Mouse (Mus musculus): ENCODE measurements around the gene C2cd5. TPM values are rescaled to one million over a fixed set of nuclear protein-coding genes. Genes with fewer than 3 reads are reported as not detected.

C2cd5 gene
- polyA plus RNA-seq, 1 experiment from 2014 or later = 32.7 TPM

DNA sequence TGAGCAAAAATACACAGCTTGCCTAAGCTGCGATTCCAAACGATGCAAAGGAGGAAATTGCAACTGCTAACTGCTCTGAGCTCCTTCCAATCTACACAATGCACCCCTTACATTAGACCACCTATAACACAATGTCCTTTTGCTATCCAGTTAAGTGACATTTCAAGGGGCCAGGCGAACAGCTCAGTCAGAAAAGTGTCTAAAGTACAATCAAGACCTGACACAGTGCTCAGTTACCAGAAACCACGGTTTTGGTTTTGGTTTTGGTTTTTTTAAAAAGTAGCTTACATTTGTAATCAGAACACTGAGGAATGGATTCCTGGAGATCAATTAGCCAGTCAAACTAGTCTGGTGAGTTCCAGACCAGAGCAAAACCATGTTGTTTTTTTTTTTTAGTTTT is 20.8 kb downstream of the C2cd5 start:
- H3K9me3 ChIP-seq (ENCODE audit: control insufficient read depth, low read depth, low read length) = no peaks in the 10 kb centered on the region
- no peak overlapping the region for H3K4me3 ChIP-seq (ENCODE audit: low read depth, low read length)
- peaks cover 14% of the 10 kb centered on the region for H3K36me3 ChIP-seq (ENCODE audit: control insufficient read depth, insufficient read depth, low read length)
- H3K4me1 ChIP-seq (ENCODE audit: control insufficient read depth, insufficient read depth, low read length) = no peaks in the 10 kb centered on the region
- 63% methylated on average over 4 of the region's 4 CpGs for WGBS
- H3K27ac ChIP-seq (ENCODE audit: low read length) = no peak overlapping the region
- ATAC-seq (ENCODE audit: insufficient number of reproducible peaks, insufficient read depth, low FRiP score, low read depth) = no peak
- H3K27me3 ChIP-seq (ENCODE audit: control insufficient read depth, insufficient read depth, low read length) = no peaks in the 10 kb centered on the region
- no peak overlapping the region for H3K4me2 ChIP-seq (replicated peaks; ENCODE audit: low read depth, low read length)
- no peak overlapping the region for H3K9ac ChIP-seq (replicated peaks; ENCODE audit: low read depth, low read length)

DNA sequence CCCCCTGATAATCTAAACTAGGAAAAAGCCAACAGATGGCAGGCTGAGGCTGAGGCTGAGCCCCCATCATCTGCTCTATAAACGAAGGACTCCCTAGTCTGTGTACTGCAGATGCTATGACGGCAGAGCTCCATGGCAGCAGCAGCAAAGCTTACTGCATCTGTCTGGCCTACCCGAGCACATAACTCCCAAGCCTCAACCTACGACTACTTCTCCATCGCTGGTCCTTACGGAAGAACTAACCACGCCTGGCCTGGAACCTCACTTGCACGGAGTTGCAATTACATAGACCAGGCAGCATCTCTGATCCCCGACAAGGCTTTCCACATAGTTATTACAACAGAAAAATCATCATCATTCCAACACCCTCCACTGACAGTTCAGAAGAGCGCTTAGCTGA is 23.5 kb downstream of the C2cd5 start:
- Histone ChIP-seq H3K4me3 (ENCODE audit: low read depth, low read length) (no peak overlapping the region), H3K36me3 (ENCODE audit: control insufficient read depth, insufficient read depth, low read length) (peaks cover 23% of the 10 kb centered on the region)

DNA sequence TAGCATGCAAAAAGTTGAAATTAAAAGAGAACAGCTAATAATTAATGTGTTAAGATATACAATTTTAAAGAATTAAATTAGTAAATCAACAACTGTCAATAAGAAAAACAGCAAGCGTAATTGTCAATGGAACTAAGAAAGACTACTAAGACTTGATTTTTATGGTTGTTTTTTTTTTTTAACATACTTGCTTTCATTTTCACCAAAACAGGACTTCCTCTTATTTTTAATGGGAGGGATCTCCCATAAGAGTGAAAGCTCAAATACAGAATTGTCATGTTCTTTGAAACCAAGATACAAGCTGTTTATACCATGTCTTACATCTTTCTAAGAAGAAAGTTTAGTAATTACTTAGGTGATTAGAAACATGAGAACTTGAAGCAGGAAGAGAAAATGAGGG is 26.0 kb downstream of the C2cd5 start:
- ATAC-seq (ENCODE audit: insufficient number of reproducible peaks, insufficient read depth, low FRiP score, low read depth) = no peak
- H3K27ac ChIP-seq (ENCODE audit: low read length) = no peak overlapping the region
- H3K9me3 ChIP-seq (ENCODE audit: control insufficient read depth, low read depth, low read length) = no peaks in the 10 kb centered on the region
- no peaks in the 10 kb centered on the region for H3K27me3 ChIP-seq (ENCODE audit: control insufficient read depth, insufficient read depth, low read length)
- no peaks in the 10 kb centered on the region for H3K4me1 ChIP-seq (ENCODE audit: control insufficient read depth, insufficient read depth, low read length)
- 91% methylated on average over 1 of the region's 1 CpGs for WGBS
- peaks cover 22% of the 10 kb centered on the region for H3K36me3 ChIP-seq (ENCODE audit: control insufficient read depth, insufficient read depth, low read length)
- H3K4me3 ChIP-seq (ENCODE audit: low read depth, low read length) = no peak overlapping the region
- no peak overlapping the region for H3K9ac ChIP-seq (replicated peaks; ENCODE audit: low read depth, low read length)
- no peak overlapping the region for H3K4me2 ChIP-seq (replicated peaks; ENCODE audit: low read depth, low read length)

More for the DNA sequence above, 23.5 kb downstream of the C2cd5 start:
- no peak for ATAC-seq (ENCODE audit: insufficient number of reproducible peaks, insufficient read depth, low FRiP score, low read depth)
- no peaks in the 10 kb centered on the region for H3K27me3 ChIP-seq (ENCODE audit: control insufficient read depth, insufficient read depth, low read length)
- no peak overlapping the region for H3K27ac ChIP-seq (ENCODE audit: low read length)
- H3K9ac ChIP-seq (replicated peaks; ENCODE audit: low read depth, low read length) = no peak overlapping the region
- H3K9me3 ChIP-seq (ENCODE audit: control insufficient read depth, low read depth, low read length) = no peaks in the 10 kb centered on the region
- WGBS = 83% methylated on average over 10 of the region's 10 CpGs
- no peak overlapping the region for H3K4me2 ChIP-seq (replicated peaks; ENCODE audit: low read depth, low read length)
- H3K4me1 ChIP-seq (ENCODE audit: control insufficient read depth, insufficient read depth, low read length) = no peaks in the 10 kb centered on the region

DNA sequence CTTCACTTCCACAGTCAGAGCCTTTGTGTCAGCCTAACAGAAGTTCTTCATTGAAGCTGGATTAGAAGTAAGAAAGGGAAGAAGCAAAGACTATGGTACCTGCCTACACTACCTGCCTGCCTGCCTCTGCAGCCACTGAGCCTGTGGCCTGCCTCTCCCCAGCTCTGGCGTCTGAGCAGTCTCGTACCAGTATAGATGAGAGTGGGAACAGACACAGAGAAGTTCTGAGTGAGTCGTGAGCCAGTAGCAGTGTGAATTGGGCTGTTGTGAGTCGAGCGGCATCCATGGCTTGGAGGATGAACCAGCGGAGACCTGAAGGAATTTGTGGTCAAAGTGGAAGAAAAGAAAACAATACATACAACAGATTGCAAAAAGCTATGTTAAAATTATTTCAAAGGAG is 26.5 kb downstream of the C2cd5 start:
- no peak overlapping the region for H3K27ac ChIP-seq (ENCODE audit: low read length)
- H3K4me3 ChIP-seq (ENCODE audit: low read depth, low read length) = no peak overlapping the region
- no peaks in the 10 kb centered on the region for H3K27me3 ChIP-seq (ENCODE audit: control insufficient read depth, insufficient read depth, low read length)
- no peak overlapping the region for H3K4me2 ChIP-seq (replicated peaks; ENCODE audit: low read depth, low read length)
- H3K36me3 ChIP-seq (ENCODE audit: control insufficient read depth, insufficient read depth, low read length) = peaks cover 17% of the 10 kb centered on the region
- no peaks in the 10 kb centered on the region for H3K9me3 ChIP-seq (ENCODE audit: control insufficient read depth, low read depth, low read length)
- H3K9ac ChIP-seq (replicated peaks; ENCODE audit: low read depth, low read length) = no peak overlapping the region
- no peaks in the 10 kb centered on the region for H3K4me1 ChIP-seq (ENCODE audit: control insufficient read depth, insufficient read depth, low read length)
- 82% methylated on average over 6 of the region's 6 CpGs for WGBS
- no peak for ATAC-seq (ENCODE audit: insufficient number of reproducible peaks, insufficient read depth, low FRiP score, low read depth)

DNA sequence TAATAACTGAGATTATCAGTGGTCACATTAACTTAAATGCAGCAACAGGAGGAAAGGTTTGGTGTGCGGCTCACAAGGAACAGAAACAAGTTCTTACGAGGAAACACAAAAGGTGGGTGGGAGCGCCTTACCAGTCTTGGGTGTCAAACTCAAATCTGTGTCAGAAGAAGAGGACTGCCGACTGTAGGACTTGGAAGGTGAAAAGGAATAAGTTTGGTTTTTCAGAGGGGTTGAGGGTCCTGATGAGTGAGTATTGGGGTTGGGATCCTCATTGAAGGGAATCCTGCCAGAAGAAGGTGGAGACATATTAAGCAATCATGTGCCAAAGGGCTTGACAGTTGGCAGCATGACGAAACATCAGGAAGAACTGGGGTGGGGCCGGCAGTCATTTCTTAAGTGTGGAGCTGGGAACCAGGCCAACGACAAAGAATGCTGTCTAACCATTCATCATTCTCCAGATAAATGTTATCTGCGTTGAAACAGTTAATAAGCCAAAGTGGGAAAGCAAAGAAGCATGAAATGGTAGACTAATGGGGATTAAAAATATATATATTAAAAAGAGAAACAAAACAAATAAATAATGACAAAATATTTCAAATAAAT is 27.4 kb downstream of the C2cd5 start:
- peaks cover 9% of the 10 kb centered on the region for H3K36me3 ChIP-seq (ENCODE audit: control insufficient read depth, insufficient read depth, low read length)
- 61% methylated on average over 8 of the region's 8 CpGs for WGBS
- H3K4me3 ChIP-seq (ENCODE audit: low read depth, low read length) = no peak overlapping the region
- no peaks in the 10 kb centered on the region for H3K27me3 ChIP-seq (ENCODE audit: control insufficient read depth, insufficient read depth, low read length)
- H3K4me1 ChIP-seq (ENCODE audit: control insufficient read depth, insufficient read depth, low read length) = no peaks in the 10 kb centered on the region
- no peak overlapping the region for H3K9ac ChIP-seq (replicated peaks; ENCODE audit: low read depth, low read length)
- no peak overlapping the region for H3K4me2 ChIP-seq (replicated peaks; ENCODE audit: low read depth, low read length)
- H3K9me3 ChIP-seq (ENCODE audit: control insufficient read depth, low read depth, low read length) = no peaks in the 10 kb centered on the region
- ATAC-seq (ENCODE audit: insufficient number of reproducible peaks, insufficient read depth, low FRiP score, low read depth) = no peak
- no peak overlapping the region for H3K27ac ChIP-seq (ENCODE audit: low read length)

DNA sequence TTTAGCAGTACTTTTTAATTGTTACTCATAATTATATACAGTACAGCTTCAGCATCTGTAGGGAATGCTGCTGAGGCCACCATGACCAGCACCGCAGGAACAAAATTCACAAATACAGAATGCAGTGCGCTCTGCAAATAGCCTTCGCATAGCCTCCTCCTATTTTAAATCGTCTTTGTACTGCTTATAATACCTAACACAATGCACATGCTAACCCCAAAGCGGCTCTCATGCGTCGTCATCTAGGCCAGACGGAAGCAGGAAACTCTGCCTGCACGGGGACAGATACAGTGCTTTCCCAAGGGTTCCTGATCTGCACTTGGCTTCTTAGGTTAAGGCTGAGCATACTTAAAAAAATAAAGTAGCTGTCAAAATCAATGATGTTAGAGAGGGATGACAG is 29.2 kb downstream of the C2cd5 start:
- no peak overlapping the region for H3K27ac ChIP-seq (ENCODE audit: low read length)
- 93% methylated on average over 9 of the region's 9 CpGs for WGBS
- H3K9me3 ChIP-seq (ENCODE audit: control insufficient read depth, low read depth, low read length) = no peaks in the 10 kb centered on the region
- H3K4me2 ChIP-seq (replicated peaks; ENCODE audit: low read depth, low read length) = no peak overlapping the region
- no peaks in the 10 kb centered on the region for H3K4me1 ChIP-seq (ENCODE audit: control insufficient read depth, insufficient read depth, low read length)
- no peak overlapping the region for H3K4me3 ChIP-seq (ENCODE audit: low read depth, low read length)
- ATAC-seq (ENCODE audit: insufficient number of reproducible peaks, insufficient read depth, low FRiP score, low read depth) = no peak
- H3K36me3 ChIP-seq (ENCODE audit: control insufficient read depth, insufficient read depth, low read length) = peaks cover 9% of the 10 kb centered on the region
- H3K27me3 ChIP-seq (ENCODE audit: control insufficient read depth, insufficient read depth, low read length) = no peaks in the 10 kb centered on the region
- no peak overlapping the region for H3K9ac ChIP-seq (replicated peaks; ENCODE audit: low read depth, low read length)

DNA sequence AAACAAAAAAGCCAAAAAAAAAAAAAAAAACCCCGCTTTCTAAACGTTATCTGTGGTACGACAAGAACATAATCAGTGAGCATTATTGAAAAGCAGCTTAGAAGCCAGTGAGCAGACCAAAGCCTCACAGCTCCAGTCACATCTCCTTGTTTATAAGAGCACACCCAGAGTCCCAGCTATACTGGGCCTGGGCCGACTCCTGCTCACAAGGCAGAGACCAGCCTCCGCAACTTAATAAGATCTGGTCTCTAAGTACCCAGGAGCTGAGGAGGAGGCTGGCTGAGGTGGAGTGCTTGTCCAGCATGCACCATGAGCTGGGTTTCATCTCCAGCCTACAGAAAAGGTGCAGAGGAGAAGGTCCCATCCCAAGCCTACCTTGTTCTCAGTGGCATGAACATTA is 29.9 kb downstream of the C2cd5 start:
- H3K9ac ChIP-seq (replicated peaks; ENCODE audit: low read depth, low read length) = no peak overlapping the region
- H3K4me1 ChIP-seq (ENCODE audit: control insufficient read depth, insufficient read depth, low read length) = no peaks in the 10 kb centered on the region
- ATAC-seq (ENCODE audit: insufficient number of reproducible peaks, insufficient read depth, low FRiP score, low read depth) = no peak
- WGBS = 86% methylated on average over 5 of the region's 5 CpGs
- H3K27ac ChIP-seq (ENCODE audit: low read length) = no peak overlapping the region
- H3K36me3 ChIP-seq (ENCODE audit: control insufficient read depth, insufficient read depth, low read length) = peaks cover 9% of the 10 kb centered on the region
- H3K4me3 ChIP-seq (ENCODE audit: low read depth, low read length) = no peak overlapping the region
- H3K4me2 ChIP-seq (replicated peaks; ENCODE audit: low read depth, low read length) = no peak overlapping the region
- no peaks in the 10 kb centered on the region for H3K9me3 ChIP-seq (ENCODE audit: control insufficient read depth, low read depth, low read length)
- H3K27me3 ChIP-seq (ENCODE audit: control insufficient read depth, insufficient read depth, low read length) = no peaks in the 10 kb centered on the region

DNA sequence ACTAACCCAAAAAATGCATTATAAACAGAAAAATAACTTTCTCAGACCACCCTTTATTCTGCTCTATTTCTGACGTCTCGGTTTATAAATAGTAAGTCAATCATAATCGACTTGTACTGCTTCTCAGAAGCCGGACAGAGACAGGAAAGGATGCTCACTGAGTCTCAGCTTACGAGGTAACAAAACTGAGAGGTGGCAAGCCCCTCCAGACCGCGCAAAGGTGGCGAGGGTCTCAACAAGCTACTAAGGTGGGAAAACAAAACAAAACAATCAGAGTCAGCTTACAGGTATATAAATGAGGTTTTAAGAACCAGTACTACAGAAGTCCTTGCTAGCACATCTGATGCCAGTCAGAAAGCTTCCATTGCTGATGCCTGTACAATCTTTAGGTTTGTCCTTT is 30.3 kb downstream of the C2cd5 start:
- H3K9me3 ChIP-seq (ENCODE audit: control insufficient read depth, low read depth, low read length) = no peaks in the 10 kb centered on the region
- H3K9ac ChIP-seq (replicated peaks; ENCODE audit: low read depth, low read length) = no peak overlapping the region
- no peak overlapping the region for H3K4me2 ChIP-seq (replicated peaks; ENCODE audit: low read depth, low read length)
- WGBS = 87% methylated on average over 8 of the region's 8 CpGs
- H3K4me3 ChIP-seq (ENCODE audit: low read depth, low read length) = no peak overlapping the region
- ATAC-seq (ENCODE audit: insufficient number of reproducible peaks, insufficient read depth, low FRiP score, low read depth) = no peak
- H3K36me3 ChIP-seq (ENCODE audit: control insufficient read depth, insufficient read depth, low read length) = peaks cover 9% of the 10 kb centered on the region
- H3K27me3 ChIP-seq (ENCODE audit: control insufficient read depth, insufficient read depth, low read length) = no peaks in the 10 kb centered on the region
- H3K4me1 ChIP-seq (ENCODE audit: control insufficient read depth, insufficient read depth, low read length) = no peaks in the 10 kb centered on the region
- H3K27ac ChIP-seq (ENCODE audit: low read length) = no peak overlapping the region
